17 mouse cellular contexts compared by ENCODE assay signal in genomic region chr17:53573019-53573556, GRCm38 (mm10). TPM values are rescaled to one million over a fixed set of nuclear protein-coding genes. Genes with fewer than 3 reads are reported as not detected.
DNase-seq lines count a peak whose midpoint lies in the region; ATAC-seq and TF ChIP-seq lines count a peak whose summit lies in the region.
"Had no signal": no experiment of that assay in that cellular context is flagged by ENCODE, and none has a peak within 500 bp of the region (broad histone marks: within the 10 kb centered on the region; RNA-seq: fewer than 3 reads in every experiment).

No protein-coding gene starts in this region.

- H3K9me3 ChIP-seq in heart, postnatal 0 days (replicated peaks; ENCODE audit: control insufficient read depth, low read length) = no peaks in the 10 kb centered on the region
- no peaks in the 10 kb centered on the region for H3K9me3 ChIP-seq in lung, embryonic 14.5 days (ENCODE audit: low read depth, low read length)
- H3K9me3 ChIP-seq: G1E had no signal

- peaks cover 21% of the 10 kb centered on the region for H3K4me1 ChIP-seq in cerebellum, adult 2 months (ENCODE audit: control insufficient read depth, insufficient read depth, low read length)
- H3K4me1 ChIP-seq in heart, postnatal 0 days (ENCODE audit: control insufficient read depth, insufficient read depth) = peaks cover 44% of the 10 kb centered on the region
- H3K4me1 ChIP-seq in lung, embryonic 14.5 days (ENCODE audit: insufficient read depth) = peaks cover 15% of the 10 kb centered on the region
- peaks cover 15% of the 10 kb centered on the region for H3K4me1 ChIP-seq in lung, adult 2 months (ENCODE audit: control insufficient read depth, insufficient read depth, low read length)

- TF ChIP-seq CTCF in cerebellum, adult 2 months (IDR thresholded peaks at IDR 0.05; ENCODE audit: borderline replicate concordance, insufficient read depth, low read depth, low read length) = no peak
- TF ChIP-seq CTCF in heart, postnatal 0 days (IDR thresholded peaks at IDR 0.05; ENCODE audit: low read depth) = peak; percentile 40; the same call in 1 of the 2 replicates
- TF ChIP-seq CTCF in lung, embryonic 14.5 days (IDR thresholded peaks at IDR 0.05; ENCODE audit: low read depth) = peak; percentile 31
- no peak for TF ChIP-seq CTCF in lung, adult 2 months (IDR thresholded peaks at IDR 0.05; ENCODE audit: insufficient read depth, low read length)

- intact Hi-C loops in left cerebral cortex, postnatal 4 days (cut with DNase I) = no loop called here

- no peak for TF ChIP-seq EP300 in heart, postnatal 0 days (IDR thresholded peaks at IDR 0.05; ENCODE audit: low read depth)

- H3K9ac ChIP-seq in heart, postnatal 0 days (replicated peaks; ENCODE audit: low read depth, low read length) = no peak overlapping the region
- H3K9ac ChIP-seq in lung, embryonic 14.5 days = no peak overlapping the region

- H3K27me3 ChIP-seq in cerebellum, adult 2 months (ENCODE audit: control insufficient read depth, insufficient read depth, low read length) = no peaks in the 10 kb centered on the region
- H3K27me3 ChIP-seq in heart, postnatal 0 days (ENCODE audit: control insufficient read depth, insufficient read depth, low read length) = no peaks in the 10 kb centered on the region
- H3K27me3 ChIP-seq in lung, embryonic 14.5 days (ENCODE audit: insufficient read depth, low read length) = no peaks in the 10 kb centered on the region

- H3K36me3 ChIP-seq in heart, postnatal 0 days (replicated peaks; ENCODE audit: control insufficient read depth, insufficient read depth, low read length) = no peaks in the 10 kb centered on the region
- no peaks in the 10 kb centered on the region for H3K36me3 ChIP-seq in lung, embryonic 14.5 days (ENCODE audit: insufficient read depth)

- H3K27ac ChIP-seq in cerebellum, adult 2 months (ENCODE audit: insufficient read depth, low read length) = peak overlapping the region; percentile 28; the same call in 1 of the 2 replicates
- H3K27ac ChIP-seq in heart, postnatal 0 days (ENCODE audit: low read depth) = peak overlapping the region; percentile 69
- H3K27ac ChIP-seq in lung, embryonic 14.5 days (ENCODE audit: low read depth) = no peak overlapping the region

- no peak for TF ChIP-seq POLR2A in cerebellum, adult 2 months (IDR thresholded peaks at IDR 0.05; ENCODE audit: borderline replicate concordance, insufficient read depth, low read length)
- no peak for TF ChIP-seq POLR2A in lung, adult 2 months (IDR thresholded peaks at IDR 0.05; ENCODE audit: borderline replicate concordance, extremely low read depth, low read depth, low read length)

- H3K4me2 ChIP-seq in heart, postnatal 0 days (ENCODE audit: low read depth, low read length) = no peak overlapping the region
- no peak overlapping the region for H3K4me2 ChIP-seq in lung, embryonic 14.5 days
- H3K4me2 ChIP-seq: midbrain, embryonic 11.5 days had no signal

- ATAC-seq in heart, postnatal 0 days (ENCODE audit: insufficient read depth, low read depth) = no peak
- no peak for ATAC-seq in lung, embryonic 14.5 days (ENCODE audit: insufficient read depth)

- WGBS in cerebellum, adult 2 months = 52% methylated on average over 4 of the region's 4 CpGs
- 25% methylated on average over 4 of the region's 4 CpGs for WGBS in heart, postnatal 0 days
- WGBS in lung, embryonic 14.5 days = 50% methylated on average over 4 of the region's 4 CpGs
- 50% methylated on average over 4 of the region's 4 CpGs for WGBS in lung, adult 2 months

- peak in 1 of 2 experiments; percentile 19 for DNase-seq in cerebellum, adult 2 months
- no peak for DNase-seq in cerebellum, postnatal 14 days
- no peak for DNase-seq in heart, postnatal 0 days (ENCODE audit: low spot score)
- DNase-seq in heart, adult 9 months (ENCODE audit: low spot score in 2 of 2) = no peak
- DNase-seq in lung, embryonic 14.5 days = no peak
- no peak for DNase-seq in lung, adult 2 months
- DNase-seq in embryo, embryonic 10.5 days (ENCODE audit: low spot score) = no peak
- no peak for DNase-seq in left cerebral cortex, postnatal 4 days
- DNase-seq: layer of hippocampus, adult 9-11 months; lung, postnatal 10 days; right cerebral cortex, postnatal 4 days had no signal

- no peak overlapping the region for H3K4me3 ChIP-seq in cerebellum, adult 2 months (replicated peaks; ENCODE audit: insufficient read depth, low read depth, low read length)
- no peak overlapping the region for H3K4me3 ChIP-seq in heart, postnatal 0 days (ENCODE audit: low read depth, low read length)
- H3K4me3 ChIP-seq in lung, embryonic 14.5 days (ENCODE audit: low read depth, low read length) = no peak overlapping the region
- no peak overlapping the region for H3K4me3 ChIP-seq in lung, adult 2 months (replicated peaks; ENCODE audit: extremely low read depth, low read depth, low read length)

RNA-seq across cellular contexts. Expression of gene Kat2b, which starts 6.4 kb away (rescaled TPM):
- 40.5 and 43.4 TPM in 2 replicates for polyA plus RNA-seq in cerebellum, adult 2 months (2012; rRNA removed)
- 65.1 and 71.3 TPM in 2 replicates for total RNA-seq in heart, postnatal 0 days (2014; rRNA removed; ENCODE audit: low replicate concordance)
- polyA plus RNA-seq in heart, postnatal 0 days (2015; fragmentation: Nextera tagmentation; extraction: Ambion mirVana) = 11.0 and 12.1 TPM in 2 replicates
- 5.2 and 5.6 TPM in 2 replicates for polyA plus RNA-seq in lung, embryonic 14.5 days (2014; fragmentation: Nextera tagmentation; extraction: Ambion mirVana)
- 11.2 and 15.3 TPM in 2 replicates for polyA plus RNA-seq in lung, adult 2 months (2012; rRNA removed)
- total RNA-seq in left cerebral cortex, postnatal 4 days (2021) = 10 to 100 TPM; 14.2 to 14.4 TPM

RNA-seq across cellular contexts. Expression of gene Pp2d1, which starts 33.8 kb away (rescaled TPM):
- not detected in 2 replicates for polyA plus RNA-seq in cerebellum, adult 2 months (2012; rRNA removed)
- total RNA-seq in heart, postnatal 0 days (2014; rRNA removed; ENCODE audit: low replicate concordance) = not detected in 2 replicates
- polyA plus RNA-seq in heart, postnatal 0 days (2015; fragmentation: Nextera tagmentation; extraction: Ambion mirVana) = 0.14 TPM in 1 of 2 replicates, not detected in the other
- polyA plus RNA-seq in lung, embryonic 14.5 days (2014; fragmentation: Nextera tagmentation; extraction: Ambion mirVana) = 0.25 and 0.51 TPM in 2 replicates
- not detected in 2 replicates for polyA plus RNA-seq in lung, adult 2 months (2012; rRNA removed)
- not detected for total RNA-seq in left cerebral cortex, postnatal 4 days (2021)
- total RNA-seq: adrenal gland, postnatal 36 days; granulocyte monocyte progenitor cell, adult 5-6 weeks; left cerebral cortex, postnatal 36 days had no signal
- polyA plus RNA-seq: G1E; urinary bladder, adult 2 months had no signal

Comparison
In these comparisons a context has a peak if more than half of its experiments do, and no peak if none do; other contexts are left out.
1. CTCF ChIP-seq: peak in heart, postnatal 0 days (single experiment) and lung, embryonic 14.5 days (single experiment); none in cerebellum, adult 2 months (single experiment) and lung, adult 2 months (single experiment).